8 mouse cellular contexts compared by ENCODE assay signal in the genomic region with DNA sequence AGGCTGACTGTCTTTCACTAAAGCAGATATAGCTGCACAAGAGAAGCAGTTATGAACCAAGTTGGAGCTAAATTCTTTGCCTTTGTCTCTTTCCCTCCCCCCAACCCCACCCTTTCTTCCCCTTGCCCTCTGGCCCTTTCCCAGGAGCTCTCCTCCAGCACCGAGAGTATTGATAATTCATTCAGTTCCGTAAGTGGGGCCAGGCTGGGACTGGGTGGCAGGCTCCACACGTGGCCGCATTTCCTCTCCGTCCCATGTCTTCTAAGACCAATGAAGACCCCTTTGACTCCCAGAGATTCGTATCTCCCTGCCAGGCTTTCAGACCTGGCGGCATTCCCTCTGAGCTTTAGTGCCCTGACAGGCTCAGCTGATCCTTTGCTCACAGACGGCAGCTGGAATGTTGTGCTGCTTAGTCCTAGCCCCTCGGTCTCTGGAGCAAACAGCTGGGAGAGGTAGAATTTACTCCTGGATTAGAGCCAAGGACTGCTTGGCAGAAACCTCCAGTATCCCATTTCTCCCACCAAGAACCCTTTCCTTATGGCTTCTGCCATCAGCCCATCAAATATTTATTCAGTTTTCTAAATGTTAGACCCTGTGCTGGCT. TPM values are rescaled to one million over a fixed set of nuclear protein-coding genes. Genes with fewer than 3 reads are reported as not detected.
A peak's percentile ranks its signal among the peaks of the same experiment; 100 is the strongest.
DNase-seq lines count a peak whose midpoint lies in the region; ATAC-seq lines count a peak whose summit lies in the region.

No protein-coding gene starts in this region.

- H3K9ac ChIP-seq in kidney, embryonic 16.5 days (replicated peaks; ENCODE audit: low read length) = no peak overlapping the region
- H3K9ac ChIP-seq in embryonic facial prominence, embryonic 13.5 days = peak overlapping the region; percentile 46; the same call in 1 of the 2 replicates
- no peak overlapping the region for H3K9ac ChIP-seq in neural tube, embryonic 15.5 days (replicated peaks)

- no peaks in the 10 kb centered on the region for H3K9me3 ChIP-seq in kidney, embryonic 16.5 days (ENCODE audit: low read length)
- no peaks in the 10 kb centered on the region for H3K9me3 ChIP-seq in embryonic facial prominence, embryonic 13.5 days
- no peaks in the 10 kb centered on the region for H3K9me3 ChIP-seq in neural tube, embryonic 15.5 days (replicated peaks)

- WGBS in kidney, embryonic 16.5 days = 29% methylated on average over 9 of the region's 9 CpGs
- WGBS in embryonic facial prominence, embryonic 13.5 days = 15% methylated on average over 9 of the region's 9 CpGs
- 59% methylated on average over 9 of the region's 9 CpGs for WGBS in neural tube, embryonic 15.5 days

- H3K4me3 ChIP-seq in kidney, embryonic 16.5 days (ENCODE audit: low read length) = no peak overlapping the region
- peak overlapping the region; percentile 5; the same call in 1 of the 2 replicates for H3K4me3 ChIP-seq in embryonic facial prominence, embryonic 13.5 days
- H3K4me3 ChIP-seq in neural tube, embryonic 15.5 days (replicated peaks) = no peak overlapping the region

- no peak for ATAC-seq in kidney, embryonic 16.5 days (ENCODE audit: low FRiP score, low TSS enrichment)
- peak; percentile 75; the same call in 1 of the 2 replicates for ATAC-seq in embryonic facial prominence, embryonic 13.5 days (ENCODE audit: insufficient number of reproducible peaks, insufficient read depth, low FRiP score, low TSS enrichment, low read depth)
- no peak for ATAC-seq in neural tube, embryonic 15.5 days (ENCODE audit: low FRiP score)

- DNase-seq in kidney, adult 9 months = no peak
- DNase-seq in heart, postnatal 10 days = peak; percentile 44 to 47
- DNase-seq in yolk sac, embryonic 10.5 days (ENCODE audit: low spot score) = no peak
- DNase-seq in adrenal gland, postnatal 25 days = no peak
- no peak for DNase-seq in adrenal gland, adult 8-10 months

- H3K27ac ChIP-seq in kidney, embryonic 16.5 days (ENCODE audit: low read length) = peak overlapping the region; percentile 10; the same call in 1 of the 2 replicates
- H3K27ac ChIP-seq in embryonic facial prominence, embryonic 13.5 days = peak overlapping the region; percentile 79
- 0 out of 2 replicates have a peak overlapping the region, but pooled peaks have one; percentile 25 for H3K27ac ChIP-seq in neural tube, embryonic 15.5 days (replicated peaks)

- H3K27me3 ChIP-seq in kidney, embryonic 16.5 days (ENCODE audit: insufficient read depth, low read length) = no peaks in the 10 kb centered on the region
- H3K27me3 ChIP-seq in embryonic facial prominence, embryonic 13.5 days = no peaks in the 10 kb centered on the region
- no peaks in the 10 kb centered on the region for H3K27me3 ChIP-seq in neural tube, embryonic 15.5 days (replicated peaks)

- H3K4me1 ChIP-seq in kidney, embryonic 16.5 days (ENCODE audit: insufficient read depth, low read length) = peaks cover 21% of the 10 kb centered on the region
- peaks cover 28% of the 10 kb centered on the region for H3K4me1 ChIP-seq in embryonic facial prominence, embryonic 13.5 days
- H3K4me1 ChIP-seq in neural tube, embryonic 15.5 days = peaks cover 27% of the 10 kb centered on the region

- intact Hi-C loops in heart, postnatal 10 days (cut with DNase I) = no loop called here

- H3K36me3 ChIP-seq in kidney, embryonic 16.5 days (ENCODE audit: insufficient read depth, low read length) = peaks cover 34% of the 10 kb centered on the region
- peaks cover 59% of the 10 kb centered on the region for H3K36me3 ChIP-seq in embryonic facial prominence, embryonic 13.5 days
- H3K36me3 ChIP-seq in neural tube, embryonic 15.5 days = peaks cover 43% of the 10 kb centered on the region

- H3K4me2 ChIP-seq in kidney, embryonic 16.5 days (replicated peaks; ENCODE audit: low read depth, low read length) = no peak overlapping the region
- peak overlapping the region; percentile 43 for H3K4me2 ChIP-seq in embryonic facial prominence, embryonic 13.5 days
- no peak overlapping the region for H3K4me2 ChIP-seq in neural tube, embryonic 15.5 days

RNA-seq across cellular contexts. Expression of a gene that starts 14.7 kb away (rescaled TPM):
- 25.0 and 30.3 TPM in 2 replicates for polyA plus RNA-seq in kidney, embryonic 16.5 days (2015; fragmentation: Nextera tagmentation; extraction: Ambion mirVana)
- 23.4 and 26.5 TPM in 2 replicates for polyA plus RNA-seq in embryonic facial prominence, embryonic 13.5 days (2015; fragmentation: Nextera tagmentation; extraction: Ambion mirVana)
- 10 to 100 TPM; 35.6 to 41.1 TPM for total RNA-seq in heart, postnatal 10 days (2021)
- 22.5 and 23.8 TPM in 2 replicates for polyA plus RNA-seq in neural tube, embryonic 15.5 days (2015; fragmentation: Nextera tagmentation; extraction: Ambion mirVana)
- total RNA-seq in adrenal gland, postnatal 25 days (2021) = 58.1 and 61.8 TPM in 2 replicates
- total RNA-seq in adrenal gland, adult 8-10 months (2022) = 10 to 100 TPM; 59.3 to 87.5 (median 74.9) TPM

RNA-seq across cellular contexts. Expression of a gene that starts 26.0 kb away (rescaled TPM):
- polyA plus RNA-seq in kidney, embryonic 16.5 days (2015; fragmentation: Nextera tagmentation; extraction: Ambion mirVana) = 28.8 and 32.9 TPM in 2 replicates
- polyA plus RNA-seq in embryonic facial prominence, embryonic 13.5 days (2015; fragmentation: Nextera tagmentation; extraction: Ambion mirVana) = 22.2 and 25.1 TPM in 2 replicates
- total RNA-seq in heart, postnatal 10 days (2021) = 10 to 100 TPM; 20.3 to 24.3 TPM
- polyA plus RNA-seq in neural tube, embryonic 15.5 days (2015; fragmentation: Nextera tagmentation; extraction: Ambion mirVana) = 16.6 and 17.7 TPM in 2 replicates
- 25.6 and 44.9 TPM in 2 replicates for total RNA-seq in adrenal gland, postnatal 25 days (2021)
- total RNA-seq in adrenal gland, adult 8-10 months (2022) = 10 to 100 TPM; 33.8 to 57.6 (median 46.8) TPM

RNA-seq across cellular contexts. Expression of a gene that starts 35.4 kb away (rescaled TPM):
- 10.0 and 10.5 TPM in 2 replicates for polyA plus RNA-seq in kidney, embryonic 16.5 days (2015; fragmentation: Nextera tagmentation; extraction: Ambion mirVana)
- polyA plus RNA-seq in embryonic facial prominence, embryonic 13.5 days (2015; fragmentation: Nextera tagmentation; extraction: Ambion mirVana) = 10.8 and 11.3 TPM in 2 replicates
- total RNA-seq in heart, postnatal 10 days (2021) = 10 to 100 TPM; 10.1 to 10.4 TPM
- 7.1 and 8.0 TPM in 2 replicates for polyA plus RNA-seq in neural tube, embryonic 15.5 days (2015; fragmentation: Nextera tagmentation; extraction: Ambion mirVana)
- total RNA-seq in adrenal gland, postnatal 25 days (2021) = 27.5 and 36.2 TPM in 2 replicates
- total RNA-seq in adrenal gland, adult 8-10 months (2022) = 10 to 100 TPM; 27.2 to 56.5 (median 40.3) TPM

RNA-seq across cellular contexts. Expression of a gene that starts 53.2 kb away (rescaled TPM):
- polyA plus RNA-seq in kidney, embryonic 16.5 days (2015; fragmentation: Nextera tagmentation; extraction: Ambion mirVana) = 279 and 281 TPM in 2 replicates
- 286 and 293 TPM in 2 replicates for polyA plus RNA-seq in embryonic facial prominence, embryonic 13.5 days (2015; fragmentation: Nextera tagmentation; extraction: Ambion mirVana)
- total RNA-seq in heart, postnatal 10 days (2021) = 100 to 1,000 TPM; 140 to 142 TPM
- 264 and 266 TPM in 2 replicates for polyA plus RNA-seq in neural tube, embryonic 15.5 days (2015; fragmentation: Nextera tagmentation; extraction: Ambion mirVana)
- total RNA-seq in adrenal gland, postnatal 25 days (2021) = 261 and 282 TPM in 2 replicates
- total RNA-seq in adrenal gland, adult 8-10 months (2022) = 100 to 1,000 TPM; 219 to 265 (median 258) TPM

RNA-seq across cellular contexts. Expression of a gene that starts 56.4 kb away (rescaled TPM):
- polyA plus RNA-seq in kidney, embryonic 16.5 days (2015; fragmentation: Nextera tagmentation; extraction: Ambion mirVana) = 88.7 and 105 TPM in 2 replicates
- 18.9 and 25.2 TPM in 2 replicates for polyA plus RNA-seq in embryonic facial prominence, embryonic 13.5 days (2015; fragmentation: Nextera tagmentation; extraction: Ambion mirVana)
- total RNA-seq in heart, postnatal 10 days (2021) = 10 to 100 TPM; 53.7 to 58.5 TPM
- polyA plus RNA-seq in neural tube, embryonic 15.5 days (2015; fragmentation: Nextera tagmentation; extraction: Ambion mirVana) = 15.3 and 28.7 TPM in 2 replicates
- total RNA-seq in adrenal gland, postnatal 25 days (2021) = 59.0 and 88.0 TPM in 2 replicates
- 10 to 100 TPM; 43.1 to 69.2 (median 57.5) TPM for total RNA-seq in adrenal gland, adult 8-10 months (2022)

Comparison
In these comparisons a context has a peak if more than half of its experiments do, and no peak if none do; other contexts are left out.
1. H3K27ac ChIP-seq: peak in every context shown above with its lines; median percentile 79 in embryonic facial prominence, embryonic 13.5 days; 25 in neural tube, embryonic 15.5 days; 10 in kidney, embryonic 16.5 days.
2. DNase-seq: peak in heart, postnatal 10 days (2 of 2); none in kidney, adult 9 months (single experiment), yolk sac, embryonic 10.5 days (single experiment), adrenal gland, postnatal 25 days (single experiment) and adrenal gland, adult 8-10 months (single experiment).